Mouse (Mus musculus) midbrain, embryonic 10.5 days (tissue): ENCODE data around the gene Tssk6. TPM values are rescaled to one million over a fixed set of nuclear protein-coding genes. Genes with fewer than 3 reads are reported as not detected.

Source experiments
- DNase-seq: peaks from one replicate; pipeline ENCODE4 v3.0.0-alpha.2; 2017; ENCODE audit warnings: low spot score
- H3K27ac ChIP-seq: fragments of 300-500 bp; sonication (generic); replicated peaks from 2 replicates; pipeline ENCODE4 v1.5.1; 2016; ENCODE audit warnings: mild to moderate bottlenecking
- H3K27me3 ChIP-seq: fragments of 300-500 bp; sonication (generic); 2 replicates; pipeline ENCODE4 v1.6.1; 2016; ENCODE audit warnings: low read depth, mild to moderate bottlenecking; ENCODE audit not compliant: poor library complexity, severe bottlenecking
- H3K36me3 ChIP-seq: fragments of 300-500 bp; sonication (generic); 2 replicates; pipeline ENCODE4 v1.6.1; 2016; ENCODE audit warnings: mild to moderate bottlenecking, moderate library complexity
- H3K4me1 ChIP-seq: fragments of 300-500 bp; sonication (generic); 2 replicates; pipeline ENCODE4 v1.6.1; 2016
- H3K4me3 ChIP-seq: fragments of 300-500 bp; sonication (generic); 2 replicates; pipeline ENCODE4 v1.5.1; 2016; ENCODE audit warnings: mild to moderate bottlenecking, moderate library complexity
- H3K9me3 ChIP-seq: fragments of 300-500 bp; sonication (generic); replicated peaks from 2 replicates; pipeline ENCODE4 v1.6.1; 2016; ENCODE audit warnings: mild to moderate bottlenecking
- WGBS: fragments of 180-500 bp; shearing (Covaris S2); methylation state at CpG from one replicate; pipeline ENCODE4 v1.1.7; 2016; 5-methylcytosine and 5-hydroxymethylcytosine counted together
- polyA plus RNA-seq: library from polyadenylated mRNA; unstranded; fragments of >200 nt; fragmentation: Nextera tagmentation; extraction: Ambion mirVana; gene quantifications from 2 replicates; pipeline ENCODE4 v1.2.1, GENCODE M21; 2016

The Tssk6 gene
- polyA plus RNA-seq, result 5.2 and 5.4 TPM in 2 replicates

GRCm38 (mm10) chr8:69902163-69903062, at the start of gene Tssk6, which contains the start of the genes Ndufa13 and Yjefn3:
TSS of gene Tssk6 (plus strand) at chr8:69902184.
TSS of gene Ndufa13 (minus strand) at chr8:69902558.
TSS of gene Yjefn3 (minus strand) at chr8:69902712.
- DNase-seq, result peak; percentile 55

GRCm38 (mm10) chr8:69853869-69854268, 48.1 kb upstream of the Tssk6 start:
- no peak overlapping the region for H3K4me3 ChIP-seq
- 0 out of 2 replicates have a peak, but pooled peaks cover 3% of the 10 kb centered on the region for H3K9me3 ChIP-seq
- no peaks in the 10 kb centered on the region for H3K27me3 ChIP-seq
- no peaks in the 10 kb centered on the region for H3K4me1 ChIP-seq
- DNase-seq, result no peak
- 91% methylated on average over 10 of the region's 10 CpGs for WGBS
- H3K27ac ChIP-seq, result no peak overlapping the region
- peaks cover 49% of the 10 kb centered on the region for H3K36me3 ChIP-seq

More at GRCm38 (mm10) chr8:69902163-69903062, at the start of gene Tssk6, which contains the start of the genes Ndufa13 and Yjefn3:
- no peaks in the 10 kb centered on the region for H3K27me3 ChIP-seq
- H3K27ac ChIP-seq, result peak within 1 kb of the TSS; percentile 96
- peak within 1 kb of the TSS; percentile 78 for H3K4me3 ChIP-seq
- peaks cover 62% of the 10 kb centered on the region for H3K4me1 ChIP-seq
- no peaks in the 10 kb centered on the region for H3K9me3 ChIP-seq
- 7% methylated on average over 89 of the region's 89 CpGs for WGBS
- H3K36me3 ChIP-seq, result peaks cover 31% of the 10 kb centered on the region

- WGBS, result 56% methylated on average over 4 of the region's 4 CpGs
Observed at GRCm38 (mm10) chr8:69860807-69861206, 41.2 kb upstream of the Tssk6 start.

DNA sequence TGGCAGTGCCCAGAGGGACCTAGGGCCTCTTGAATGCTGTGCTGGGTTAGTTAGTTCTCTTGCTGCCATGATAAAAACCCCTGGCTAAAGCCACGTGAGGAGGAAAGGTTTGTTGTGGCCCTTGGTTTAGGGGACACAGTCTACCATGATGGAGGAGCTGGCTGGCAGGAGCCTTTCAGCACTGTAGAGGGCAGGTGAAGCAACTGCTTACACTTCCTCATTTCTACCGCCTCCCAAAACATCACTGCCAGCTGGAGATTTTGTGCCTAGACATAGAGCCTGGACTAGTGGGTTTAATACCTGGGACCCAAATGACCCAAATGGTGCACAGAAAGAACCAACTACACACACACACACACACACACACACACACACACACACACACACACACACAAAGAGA, 40.7 kb upstream of the Tssk6 start:
- 74% methylated on average over 2 of the region's 2 CpGs for WGBS
- no peaks in the 10 kb centered on the region for H3K9me3 ChIP-seq
- H3K27me3 ChIP-seq, result no peaks in the 10 kb centered on the region
- H3K4me3 ChIP-seq, result no peak overlapping the region
- no peaks in the 10 kb centered on the region for H3K4me1 ChIP-seq
- H3K36me3 ChIP-seq, result peaks cover 68% of the 10 kb centered on the region
- DNase-seq, result no peak
- no peak overlapping the region for H3K27ac ChIP-seq

More at GRCm38 (mm10) chr8:69860807-69861206, 41.2 kb upstream of the Tssk6 start:
- Histone ChIP-seq H3K4me3 (no peak overlapping the region), H3K9me3 (no peaks in the 10 kb centered on the region), H3K27ac (no peak overlapping the region), H3K27me3 (no peaks in the 10 kb centered on the region), H3K4me1 (no peaks in the 10 kb centered on the region), H3K36me3 (peaks cover 63% of the 10 kb centered on the region)
- no peak for DNase-seq

GRCm38 (mm10) chr8:69863387-69864020, 38.5 kb upstream of the Tssk6 start:
- H3K27me3 ChIP-seq, result no peaks in the 10 kb centered on the region
- H3K27ac ChIP-seq, result no peak overlapping the region
- no peaks in the 10 kb centered on the region for H3K4me1 ChIP-seq
- H3K4me3 ChIP-seq, result no peak overlapping the region
- peaks cover 73% of the 10 kb centered on the region for H3K36me3 ChIP-seq
- no peaks in the 10 kb centered on the region for H3K9me3 ChIP-seq
- DNase-seq, result no peak
- WGBS, result 89% methylated on average over 5 of the region's 5 CpGs

- 88% methylated on average over 5 of the region's 5 CpGs for WGBS
- no peak for DNase-seq
- H3K9me3 ChIP-seq, result no peaks in the 10 kb centered on the region
- no peak overlapping the region for H3K27ac ChIP-seq
- H3K4me3 ChIP-seq, result no peak overlapping the region
- peaks cover 66% of the 10 kb centered on the region for H3K36me3 ChIP-seq
- H3K27me3 ChIP-seq, result no peaks in the 10 kb centered on the region
- H3K4me1 ChIP-seq, result no peaks in the 10 kb centered on the region
Observed at GRCm38 (mm10) chr8:69864180-69864579, 37.8 kb upstream of the Tssk6 start.

DNA sequence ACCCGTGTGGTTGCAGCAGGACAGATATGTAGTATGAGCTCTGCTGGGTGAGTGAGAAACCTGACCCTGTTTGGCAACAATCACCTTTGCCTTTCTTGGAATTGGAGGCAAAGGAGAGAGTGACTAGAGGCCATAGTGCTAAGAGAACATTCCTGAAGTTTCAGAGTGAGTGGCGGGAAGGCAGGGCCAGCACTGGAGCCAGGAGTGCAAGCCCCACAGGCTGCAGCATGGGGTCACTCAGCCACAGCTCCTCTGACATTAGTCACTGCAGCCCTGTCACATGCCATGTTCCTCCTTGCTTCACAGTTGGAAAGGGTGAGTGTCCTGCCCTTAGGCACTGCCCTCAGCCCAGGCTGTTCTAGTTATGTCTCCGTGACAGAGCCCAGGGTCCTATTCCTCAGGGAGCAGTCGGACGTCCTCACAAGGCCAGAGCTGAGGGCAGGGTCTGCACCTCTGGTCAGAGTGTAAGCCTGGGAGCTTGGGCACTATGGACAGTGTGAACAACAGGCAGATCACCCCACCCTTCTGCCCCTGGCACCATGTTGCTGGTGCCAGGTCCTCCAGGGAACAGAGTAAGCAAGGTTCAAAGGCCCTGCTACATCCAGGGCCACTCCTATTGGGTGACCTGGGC, 34.2 kb upstream of the Tssk6 start:
- 76% methylated on average over 5 of the region's 5 CpGs for WGBS
- Histone ChIP-seq H3K27me3 (no peaks in the 10 kb centered on the region), H3K4me1 (no peaks in the 10 kb centered on the region), H3K36me3 (peaks cover 67% of the 10 kb centered on the region), H3K9me3 (no peaks in the 10 kb centered on the region), H3K4me3 (no peak overlapping the region), H3K27ac (no peak overlapping the region)
- no peak for DNase-seq

GRCm38 (mm10) chr8:69870003-69870765, 31.8 kb upstream of the Tssk6 start:
- Histone ChIP-seq H3K27me3 (0 out of 2 replicates have a peak, but pooled peaks cover 7% of the 10 kb centered on the region), H3K9me3 (no peaks in the 10 kb centered on the region), H3K4me3 (no peak overlapping the region), H3K4me1 (peaks cover 3% of the 10 kb centered on the region; the same call in 1 of the 2 replicates), H3K36me3 (peaks cover 53% of the 10 kb centered on the region), H3K27ac (no peak overlapping the region)
- WGBS, result 86% methylated on average over 11 of the region's 11 CpGs
- no peak for DNase-seq

DNA sequence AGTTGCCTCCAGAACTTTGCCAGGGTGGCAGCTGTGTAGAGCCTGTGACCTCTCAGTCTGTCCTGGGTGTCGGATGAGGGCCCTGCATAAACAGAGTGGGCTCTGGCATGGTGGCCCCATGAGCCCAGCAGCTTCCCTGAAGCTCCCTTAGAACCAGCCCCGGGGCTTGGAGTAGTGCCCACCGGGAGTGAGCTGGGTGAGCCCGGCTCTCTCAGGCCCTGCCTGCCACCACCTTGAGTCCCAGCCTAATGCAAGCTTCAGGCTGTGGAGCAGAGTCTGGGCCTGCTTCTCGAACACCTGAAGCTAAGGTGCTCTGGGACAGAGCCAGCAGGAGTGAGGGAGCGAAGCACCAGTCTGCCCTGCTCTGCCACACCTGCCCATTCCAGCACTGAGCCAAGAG, 31.1 kb upstream of the Tssk6 start:
- no peak overlapping the region for H3K27ac ChIP-seq
- H3K36me3 ChIP-seq, result peaks cover 46% of the 10 kb centered on the region
- H3K4me3 ChIP-seq, result no peak overlapping the region
- DNase-seq, result no peak
- H3K27me3 ChIP-seq, result peaks cover 14% of the 10 kb centered on the region; the same call in 1 of the 2 replicates
- H3K9me3 ChIP-seq, result no peaks in the 10 kb centered on the region
- 81% methylated on average over 6 of the region's 6 CpGs for WGBS
- H3K4me1 ChIP-seq, result peaks cover 3% of the 10 kb centered on the region; the same call in 1 of the 2 replicates

DNA sequence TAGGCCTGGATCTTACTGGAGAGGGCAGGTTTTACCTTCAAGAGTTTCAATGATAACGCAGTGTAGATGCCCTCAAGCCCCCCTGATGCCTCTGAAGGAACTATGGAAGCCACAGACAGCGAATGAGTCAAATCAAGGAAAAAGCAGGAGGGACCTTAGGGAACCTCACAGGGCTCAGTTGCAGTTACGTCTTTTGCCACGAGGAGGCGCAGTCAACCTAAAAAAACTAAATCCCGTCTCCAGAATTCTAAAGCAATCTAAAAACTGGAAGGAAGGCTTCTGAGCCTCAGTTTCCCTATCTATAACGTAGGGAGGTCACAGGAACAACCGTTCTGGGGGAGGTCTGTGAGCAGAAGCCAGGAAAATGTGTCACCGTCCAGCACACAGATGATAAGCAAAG, 27.8 kb upstream of the Tssk6 start:
- Histone ChIP-seq H3K4me3 (no peak overlapping the region), H3K27ac (no peak overlapping the region), H3K4me1 (peaks cover 3% of the 10 kb centered on the region; the same call in 1 of the 2 replicates), H3K9me3 (no peaks in the 10 kb centered on the region), H3K36me3 (peaks cover 33% of the 10 kb centered on the region), H3K27me3 (peaks cover 47% of the 10 kb centered on the region)
- 14% methylated on average over 9 of the region's 9 CpGs for WGBS
- DNase-seq, result peak; percentile 67

DNA sequence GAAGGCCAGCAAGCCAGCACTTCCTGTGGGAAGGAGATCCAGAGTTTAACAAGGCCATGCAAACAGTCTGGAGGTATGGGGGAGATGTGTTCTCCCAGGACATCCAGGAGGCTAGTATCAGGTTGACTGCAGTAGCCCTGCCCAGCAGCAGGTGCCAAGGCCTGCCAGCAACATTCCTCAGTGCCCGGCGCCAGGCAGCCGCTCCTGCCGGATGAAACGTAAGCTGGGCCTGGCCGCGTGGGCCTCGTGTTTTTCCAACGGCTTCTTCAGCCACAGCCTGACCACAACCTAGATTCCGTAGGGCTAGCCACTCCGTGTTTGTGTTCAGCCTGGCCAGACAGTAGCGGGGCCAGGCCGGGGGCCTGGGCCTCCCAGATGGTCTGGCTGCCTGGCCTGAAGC, 27.3 kb upstream of the Tssk6 start:
- WGBS, result 84% methylated on average over 13 of the region's 13 CpGs
- H3K27me3 ChIP-seq, result peaks cover 52% of the 10 kb centered on the region
- H3K4me1 ChIP-seq, result peaks cover 3% of the 10 kb centered on the region; the same call in 1 of the 2 replicates
- no peak for DNase-seq
- no peak overlapping the region for H3K27ac ChIP-seq
- H3K36me3 ChIP-seq, result peaks cover 33% of the 10 kb centered on the region
- H3K4me3 ChIP-seq, result no peak overlapping the region
- no peaks in the 10 kb centered on the region for H3K9me3 ChIP-seq

GRCm38 (mm10) chr8:69876097-69876496, 25.9 kb upstream of the Tssk6 start:
- WGBS, result 48% methylated on average over 10 of the region's 10 CpGs
- H3K4me1 ChIP-seq, result peaks cover 10% of the 10 kb centered on the region; the same call in 1 of the 2 replicates
- H3K9me3 ChIP-seq, result no peaks in the 10 kb centered on the region
- H3K27ac ChIP-seq, result no peak overlapping the region
- H3K36me3 ChIP-seq, result peaks cover 19% of the 10 kb centered on the region
- H3K4me3 ChIP-seq, result no peak overlapping the region
- no peak for DNase-seq
- peaks cover 66% of the 10 kb centered on the region for H3K27me3 ChIP-seq
